Comparison of ENCODE assay signal across 8 mouse cellular contexts in the genomic region with DNA sequence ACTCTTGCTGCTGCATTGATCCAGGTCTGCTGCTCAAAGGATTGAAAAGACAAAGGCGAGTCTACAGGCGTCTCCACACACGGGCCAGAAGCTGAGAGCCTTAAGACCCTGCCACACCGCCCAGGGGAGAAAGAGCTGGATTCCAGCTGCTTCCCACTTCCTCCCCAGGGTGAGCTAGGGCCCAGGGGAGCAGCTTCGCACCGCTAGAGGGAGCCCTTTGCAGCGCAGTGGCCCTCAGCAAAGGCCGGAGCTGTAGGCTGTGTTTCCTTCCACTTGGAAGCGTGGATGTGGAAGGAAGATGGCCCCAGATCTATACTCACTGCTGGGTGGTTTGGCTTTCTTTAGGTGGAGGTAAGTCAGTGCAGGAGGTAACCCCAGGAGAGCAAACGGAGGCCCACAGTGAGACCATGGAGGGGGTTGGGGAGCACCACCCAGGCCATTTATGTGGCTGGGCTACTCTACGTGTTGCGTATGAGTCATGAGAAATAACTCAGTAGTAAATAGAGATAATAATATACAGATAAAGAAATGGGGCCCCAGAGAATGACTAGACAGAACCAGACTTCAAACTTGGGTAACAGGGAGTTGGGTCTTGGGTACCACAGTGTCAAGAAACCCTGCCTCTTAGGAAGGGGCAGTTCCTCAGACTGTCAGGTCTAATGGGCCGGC. TPM values are rescaled to one million over a fixed set of nuclear protein-coding genes. Genes with fewer than 3 reads are reported as not detected.
DNase-seq lines count a peak whose midpoint lies in the region; ATAC-seq and TF ChIP-seq lines count a peak whose summit lies in the region.

No protein-coding gene starts in this region.

- in situ Hi-C loops in Patski (cut with MboI; ENCODE audit: low pct_unique_long_range_greater_than_20kb) = no loop called here

- H3K27me3 ChIP-seq in Patski = no peaks in the 10 kb centered on the region
- peaks cover 4% of the 10 kb centered on the region for H3K27me3 ChIP-seq in hindbrain, embryonic 12.5 days

- H3K9me3 ChIP-seq in hindbrain, embryonic 12.5 days (replicated peaks) = peaks cover 8% of the 10 kb centered on the region; the same call in 1 of the 2 replicates

- CTCF ChIA-PET in Patski (lab: Charles Lee) = interaction anchor here (0.6 to 1.4 kb wide), 10 partner anchors 9 to 122 kb away, joined by 3 to 10 read pairs (median 4); partner anchors contain the start of gene Socs3

- no peaks in the 10 kb centered on the region for H3K36me3 ChIP-seq in hindbrain, embryonic 12.5 days

- ATAC-seq in Patski = peak; percentile 76
- ATAC-seq in frontal cortex, adult (ENCODE audit: low TSS enrichment) = peak; percentile 85; the same call in 1 of the 2 replicates
- peak; percentile 54; the same call in 1 of the 2 replicates for ATAC-seq in hindbrain, embryonic 12.5 days (ENCODE audit: low FRiP score)

- H3K9ac ChIP-seq in hindbrain, embryonic 12.5 days = no peak overlapping the region

- no peak overlapping the region for H3K27ac ChIP-seq in hindbrain, embryonic 12.5 days

- peak; percentile 97 for TF ChIP-seq CTCF in Patski (IDR thresholded peaks at IDR 0.05)

- 32% methylated on average over 13 of the region's 13 CpGs for WGBS in hindbrain, embryonic 12.5 days

- DNase-seq in Patski (ENCODE audit: low read depth, low spot score) = peak; percentile 49
- peak; percentile 44 for DNase-seq in cerebellum, adult 8-10 months
- peak; percentile 67 to 71 for DNase-seq in layer of hippocampus, postnatal 14 days (ENCODE audit: low spot score in 2 of 2)
- peak; percentile 93 for DNase-seq in lung, postnatal 10 days
- peak; percentile 66 to 81 for DNase-seq in right cerebral cortex, postnatal 10 days (ENCODE audit: low spot score in 2 of 2)
- peak; percentile 55 for DNase-seq in urinary bladder, postnatal 10 days (ENCODE audit: low spot score)

- peaks cover 6% of the 10 kb centered on the region; the same call in 1 of the 2 replicates for H3K4me1 ChIP-seq in hindbrain, embryonic 12.5 days

- POLR2A ChIA-PET in Patski (lab: Charles Lee) = interaction anchor here (1.0 to 1.4 kb wide), 3 partner anchors 22 to 56 kb away, joined by 3 to 10 read pairs (median 3); no protein-coding TSS in a partner anchor

- H3K4me2 ChIP-seq in hindbrain, embryonic 12.5 days (replicated peaks) = 0 out of 2 replicates have a peak overlapping the region, but pooled peaks have one; percentile 5

- no peak overlapping the region for H3K4me3 ChIP-seq in hindbrain, embryonic 12.5 days

RNA-seq across cellular contexts. Expression of gene Tha1, which starts 39.5 kb away (rescaled TPM):
- 10.6 TPM for polyA plus RNA-seq in Patski (2021)
- polyA plus RNA-seq in hindbrain, embryonic 12.5 days (2016; fragmentation: Nextera tagmentation; extraction: Ambion mirVana) = 2.7 and 3.1 TPM in 2 replicates
- 1 to 10 TPM; 3.1 to 3.5 TPM for total RNA-seq in layer of hippocampus, postnatal 14 days (2021)

RNA-seq across cellular contexts. Expression of gene Tmem235, which starts 52.3 kb away (rescaled TPM):
- polyA plus RNA-seq in Patski (2021) = 0.06 TPM
- polyA plus RNA-seq in hindbrain, embryonic 12.5 days (2016; fragmentation: Nextera tagmentation; extraction: Ambion mirVana) = not detected in 2 replicates
- total RNA-seq in layer of hippocampus, postnatal 14 days (2021) = not detected

RNA-seq across cellular contexts. Expression of gene Socs3, which starts 57.0 kb away (rescaled TPM):
- 171 TPM for polyA plus RNA-seq in Patski (2021)
- 10.4 and 11.8 TPM in 2 replicates for polyA plus RNA-seq in hindbrain, embryonic 12.5 days (2016; fragmentation: Nextera tagmentation; extraction: Ambion mirVana)
- 1 to 10 TPM; 2.1 to 3.2 TPM for total RNA-seq in layer of hippocampus, postnatal 14 days (2021)

Comparison
In these comparisons a context has a peak if more than half of its experiments do, and no peak if none do; other contexts are left out.
1. RNA of gene Socs3, which starts 57.0 kb away (polyA plus RNA-seq): 171 TPM in Patski (single experiment); 10.4 to 11.8 TPM in hindbrain, embryonic 12.5 days; every median in the first group is over 10 times any median in the second.
2. Peak in every context shown above with its lines, with median percentiles within 50 percentile points of each other: ATAC-seq and DNase-seq.